Mouse (Mus musculus) induced T-regulatory cell, adult 2 months (primary cell): ENCODE measurements around the gene Vps37b.

Source experiments
- DNase-seq: peaks from one replicate; pipeline ENCODE4 v3.0.0-alpha.2; 2012; ENCODE audit warnings: low read depth

Gene Vps37b

DNA sequence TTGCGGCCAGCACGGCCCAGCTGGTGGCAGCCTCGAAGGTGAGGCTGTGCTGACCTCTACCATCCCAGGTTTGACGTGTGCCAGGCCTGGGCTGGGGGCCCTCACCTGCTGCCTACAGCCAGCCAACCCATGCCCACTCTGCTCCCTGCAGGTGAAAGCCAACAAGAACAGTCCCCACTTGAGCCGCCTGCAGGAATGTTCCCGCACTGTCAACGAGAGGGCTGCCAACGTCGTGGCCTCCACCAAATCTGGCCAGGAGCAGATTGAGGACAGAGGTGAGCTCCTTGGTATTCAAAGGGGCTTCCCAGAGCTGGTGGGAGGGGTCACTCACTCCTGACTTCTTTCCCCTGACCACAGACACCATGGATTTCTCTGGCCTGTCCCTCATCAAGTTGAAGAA is 30.8 kb downstream of the Vps37b start:
- no peak for DNase-seq

DNA sequence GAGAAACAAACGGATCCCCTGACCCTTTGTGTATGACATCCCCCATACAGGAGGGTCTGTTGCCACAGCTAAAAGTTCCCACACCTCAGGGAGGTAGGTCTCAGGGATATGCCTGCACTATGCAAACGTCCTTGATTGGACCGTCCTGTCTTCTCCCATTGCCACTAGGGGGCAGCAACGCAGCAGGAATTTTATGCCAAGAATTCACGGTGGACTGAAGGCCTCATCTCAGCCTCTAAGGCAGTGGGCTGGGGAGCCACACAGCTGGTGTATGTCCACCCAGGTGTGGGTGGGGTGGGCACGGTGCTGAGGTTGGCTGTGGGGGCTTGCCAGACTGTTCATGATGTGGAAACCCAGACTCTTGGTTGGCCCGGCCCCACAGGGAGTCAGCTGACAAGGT is 31.2 kb downstream of the Vps37b start:
- peak; percentile 94 for DNase-seq

DNA sequence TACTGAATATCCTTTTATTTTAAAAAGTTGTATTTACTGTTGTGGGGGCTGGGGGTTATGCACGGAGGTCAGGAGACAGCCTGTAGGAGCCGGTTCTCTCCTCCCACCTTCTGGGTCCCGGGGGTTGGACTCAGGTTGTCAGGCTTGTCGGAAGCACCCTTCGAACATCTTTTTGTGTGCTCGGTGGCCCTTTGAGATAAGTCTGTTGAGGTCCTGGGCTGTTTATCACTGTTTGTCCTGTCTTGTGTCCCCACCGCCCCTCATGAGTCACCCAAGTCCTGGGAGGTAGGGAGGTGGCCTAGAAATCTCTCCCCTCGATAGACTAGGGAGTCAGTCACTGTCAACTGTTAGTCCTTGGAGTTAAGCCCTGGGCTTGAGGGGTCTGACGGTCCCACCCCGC is 33.7 kb downstream of the Vps37b start:
- no peak for DNase-seq

GRCm38 (mm10) chr5:123997811-123998210 is 34.3 kb downstream of the Vps37b start:
- DNase-seq, result no peak

- DNase-seq, result no peak
Observed at GRCm38 (mm10) chr5:123997211-123997751, 34.8 kb downstream of the Vps37b start.

DNA sequence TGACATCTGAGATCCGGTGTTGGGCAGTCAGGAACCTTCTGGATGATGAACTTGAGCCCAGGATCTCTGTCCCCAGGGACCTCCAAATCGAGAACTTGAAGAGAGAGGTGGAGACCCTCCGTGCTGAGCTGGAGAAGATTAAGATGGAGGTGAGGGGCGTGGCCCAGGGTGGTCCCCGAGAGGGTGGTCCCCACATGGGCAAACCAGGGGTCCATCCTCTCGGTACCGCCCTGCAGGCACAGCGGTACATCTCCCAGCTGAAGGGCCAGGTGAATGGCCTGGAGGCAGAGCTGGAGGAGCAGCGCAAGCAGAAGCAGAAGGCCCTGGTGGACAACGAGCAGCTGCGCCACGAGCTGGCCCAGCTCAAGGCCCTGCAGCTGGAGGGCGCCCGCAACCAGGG is 35.4 kb downstream of the Vps37b start:
- no peak for DNase-seq

GRCm38 (mm10) chr5:123996194-123996593 is 35.9 kb downstream of the Vps37b start:
- DNase-seq, result no peak

- no peak for DNase-seq
Observed at GRCm38 (mm10) chr5:123995388-123995787, 36.7 kb downstream of the Vps37b start.

- no peak for DNase-seq
Observed at GRCm38 (mm10) chr5:123994468-123994867, 37.6 kb downstream of the Vps37b start.

DNA sequence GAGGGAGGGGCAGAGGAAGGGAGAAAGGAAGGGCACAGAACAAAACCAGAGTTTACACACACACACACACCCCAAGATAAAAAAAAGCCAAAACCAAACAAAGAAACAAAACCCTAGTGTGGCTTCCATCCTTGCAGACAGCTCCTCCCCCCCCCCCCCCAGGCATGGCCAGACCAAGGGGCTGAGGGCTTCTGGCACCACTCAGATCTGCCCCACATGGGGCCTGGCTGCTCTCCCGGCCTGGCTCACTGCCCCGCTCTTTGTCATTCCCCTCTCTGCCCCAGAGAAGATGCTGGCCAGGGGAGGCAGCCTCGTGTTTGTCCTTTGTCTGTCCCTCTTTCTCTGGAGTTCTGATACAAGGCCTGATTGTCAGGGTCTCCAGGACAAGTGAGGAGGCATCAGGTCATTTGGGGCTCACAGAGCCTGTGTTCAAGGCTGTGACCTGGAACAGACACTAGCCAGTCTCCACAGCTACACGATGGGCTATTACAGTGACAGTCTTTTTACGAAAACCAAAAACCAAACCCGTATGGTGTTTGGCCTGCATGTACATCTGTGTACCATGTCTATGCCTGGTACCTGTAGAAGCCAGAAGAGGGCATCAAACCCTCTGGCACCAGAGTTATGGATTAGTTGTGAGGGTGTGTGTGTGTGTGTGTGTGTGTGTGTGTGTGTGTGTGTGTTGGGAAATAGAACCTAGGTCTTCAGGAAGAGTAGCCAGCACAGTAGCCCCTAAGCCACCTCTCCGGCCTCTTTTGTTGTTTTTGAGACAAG is 38.6 kb downstream of the Vps37b start:
- no peak for DNase-seq

GRCm38 (mm10) chr5:123992794-123993193 is 39.3 kb downstream of the Vps37b start:
- DNase-seq, result peak; percentile 86

- DNase-seq, result no peak
Observed at GRCm38 (mm10) chr5:123992193-123992637, 39.9 kb downstream of the Vps37b start.

DNA sequence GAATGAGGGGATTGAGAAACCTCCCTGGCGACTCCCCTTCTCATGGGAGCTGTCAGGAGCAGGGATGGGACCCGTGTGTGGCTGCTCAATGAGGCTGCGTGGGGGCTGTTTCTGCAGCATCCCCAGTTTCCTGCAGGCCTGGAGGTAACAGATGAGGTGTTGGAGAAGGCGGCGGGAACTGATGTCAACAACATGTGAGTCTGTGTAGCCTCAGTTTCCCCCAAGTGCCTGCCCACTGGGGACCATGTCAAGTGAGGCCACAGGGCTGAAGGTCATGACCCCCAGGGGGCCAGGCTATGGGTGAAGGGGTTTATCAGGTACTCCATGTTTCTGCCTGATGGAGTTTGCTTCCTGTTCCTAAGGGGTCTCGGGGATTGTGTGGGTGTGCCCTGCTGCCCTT is 40.7 kb downstream of the Vps37b start:
- no peak for DNase-seq

DNA sequence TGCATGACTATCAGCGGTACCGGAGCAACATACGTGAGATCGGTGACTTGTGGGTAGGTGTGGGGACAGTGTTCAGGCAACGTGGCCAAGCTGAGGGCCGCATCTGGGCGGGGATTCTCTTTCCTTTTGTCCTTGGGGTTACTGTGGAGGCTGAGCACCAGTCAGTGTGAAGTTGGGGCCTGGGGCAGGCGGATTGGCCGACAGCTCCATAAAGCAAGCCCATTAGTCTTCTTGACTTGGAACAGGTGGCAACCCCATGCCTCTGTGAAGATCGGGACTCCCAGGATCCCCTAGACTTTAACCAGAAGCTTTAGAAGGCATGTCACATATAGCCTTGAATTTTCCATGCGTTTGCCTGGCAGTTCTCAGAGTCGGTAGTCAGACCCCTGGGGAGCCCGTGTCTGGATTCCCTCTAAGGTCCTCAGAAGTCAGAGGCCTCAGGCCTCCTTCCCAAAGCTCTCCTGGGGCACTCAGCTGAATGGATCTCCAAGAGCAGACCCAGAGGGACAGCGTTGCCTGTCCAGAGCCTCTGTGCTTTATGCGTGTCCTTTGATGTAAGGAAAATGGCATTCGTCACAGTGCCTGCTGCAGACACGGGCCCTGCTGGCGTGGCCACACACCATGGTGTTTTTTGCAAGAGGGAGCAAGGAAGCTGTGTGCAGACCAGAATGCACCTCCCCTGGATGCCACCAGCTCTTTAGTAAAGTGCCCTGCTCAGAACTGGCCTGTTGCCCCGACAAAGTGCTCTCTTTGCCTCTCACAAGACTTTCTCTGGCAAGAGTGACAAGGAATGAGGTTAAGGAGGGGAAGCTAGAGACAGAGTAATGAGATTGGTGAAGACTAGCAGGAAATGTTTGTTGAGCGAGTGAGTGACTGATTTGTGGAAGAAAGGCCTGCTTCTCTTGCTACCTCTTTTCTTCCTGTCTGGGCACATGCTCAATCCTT is 41.9 kb downstream of the Vps37b start:
- no peak for DNase-seq

DNA sequence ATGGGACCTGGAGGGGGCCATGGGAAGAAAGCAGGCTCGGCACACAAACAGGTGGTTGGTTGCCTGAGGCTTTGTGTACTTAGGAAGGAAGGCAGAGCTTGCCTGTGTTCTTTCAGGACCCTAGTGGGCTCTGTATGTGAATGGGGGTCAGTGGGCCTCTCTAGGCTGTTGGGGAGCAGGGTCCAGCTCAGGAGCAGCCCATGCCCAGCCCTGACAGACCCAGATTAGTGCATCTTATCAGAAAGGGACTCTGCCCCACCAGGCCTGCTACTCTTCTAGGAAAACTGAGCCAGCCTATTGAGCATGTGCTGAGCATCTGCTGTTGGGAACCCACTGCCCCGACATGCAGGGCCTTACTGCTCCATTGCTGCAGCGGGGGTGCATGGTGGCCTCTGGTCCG is 44.6 kb downstream of the Vps37b start:
- DNase-seq, result no peak

DNA sequence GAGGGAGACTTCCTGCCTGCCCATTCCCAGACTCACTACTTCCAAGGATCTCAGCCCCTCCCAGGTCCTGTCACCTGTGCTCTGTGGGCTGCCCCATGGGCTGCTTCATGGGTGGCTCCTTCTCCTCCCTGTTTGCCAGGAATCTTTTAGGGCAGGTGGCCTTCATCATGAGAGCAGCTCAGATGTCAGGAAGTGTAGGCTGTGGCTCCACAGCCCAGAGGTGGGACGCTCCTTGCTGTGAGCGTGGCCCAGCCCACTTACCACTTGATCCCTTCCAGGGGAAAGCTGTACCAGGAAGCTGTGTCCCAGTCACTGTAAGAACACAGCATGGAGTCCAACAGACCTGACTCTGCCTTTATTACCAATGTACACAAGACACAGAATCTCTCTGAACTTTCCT is 45.1 kb downstream of the Vps37b start:
- DNase-seq, result no peak

DNA sequence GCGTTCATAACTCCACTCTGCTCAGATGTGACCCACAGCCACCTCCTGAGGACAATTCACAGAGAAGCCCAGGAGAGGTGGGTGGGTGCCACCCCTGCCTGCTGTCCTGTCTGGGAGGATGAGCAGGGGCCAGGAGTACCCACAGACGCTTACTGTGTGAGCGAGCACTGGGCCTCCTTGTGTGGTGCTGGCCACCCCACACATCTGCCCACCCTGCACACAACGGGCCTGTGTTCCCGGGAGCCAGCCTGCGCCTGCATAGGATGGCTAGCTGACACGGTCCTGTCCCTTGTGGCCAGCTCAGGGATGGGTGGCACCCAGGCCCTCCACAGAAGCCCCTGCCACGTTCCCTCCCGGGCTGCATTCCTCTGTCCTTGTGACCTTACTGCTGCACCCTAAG is 46.6 kb downstream of the Vps37b start:
- no peak for DNase-seq

DNA sequence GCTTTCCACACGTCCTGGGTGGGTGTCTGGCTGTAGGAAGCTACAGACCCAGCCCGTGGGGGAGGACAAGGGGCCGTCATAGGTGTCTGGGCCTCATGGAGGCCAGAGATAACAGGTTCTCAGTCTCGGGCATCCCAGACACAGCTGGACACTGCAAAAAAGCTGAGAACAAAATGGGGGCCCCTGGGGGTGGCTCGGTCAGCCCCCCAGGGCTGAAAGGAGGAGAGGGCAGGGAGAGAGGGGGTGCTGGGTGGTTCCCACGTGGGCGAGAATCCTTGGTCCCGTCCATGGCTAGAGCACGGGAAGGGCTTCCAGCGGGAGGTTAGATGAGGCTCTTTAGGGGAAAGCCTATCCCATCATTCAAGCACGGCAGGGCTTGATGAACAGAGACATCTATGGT is 49.2 kb downstream of the Vps37b start:
- DNase-seq, result no peak

DNA sequence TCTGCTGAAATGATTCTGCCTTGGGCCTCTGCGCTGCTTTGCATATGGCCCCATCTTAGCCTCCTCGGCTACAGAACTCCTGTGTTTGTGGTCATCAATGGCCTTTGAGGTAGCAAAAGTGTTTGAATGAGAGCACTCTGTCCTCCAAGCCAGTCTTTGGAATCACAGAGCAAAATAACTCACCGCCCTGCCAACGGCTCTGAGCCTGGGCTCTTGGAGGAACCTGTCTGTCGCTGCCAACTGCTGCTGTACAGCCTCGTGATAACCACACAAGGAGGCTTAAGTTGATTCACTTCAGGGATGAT is 50.9 kb downstream of the Vps37b start:
- DNase-seq, result no peak

DNA sequence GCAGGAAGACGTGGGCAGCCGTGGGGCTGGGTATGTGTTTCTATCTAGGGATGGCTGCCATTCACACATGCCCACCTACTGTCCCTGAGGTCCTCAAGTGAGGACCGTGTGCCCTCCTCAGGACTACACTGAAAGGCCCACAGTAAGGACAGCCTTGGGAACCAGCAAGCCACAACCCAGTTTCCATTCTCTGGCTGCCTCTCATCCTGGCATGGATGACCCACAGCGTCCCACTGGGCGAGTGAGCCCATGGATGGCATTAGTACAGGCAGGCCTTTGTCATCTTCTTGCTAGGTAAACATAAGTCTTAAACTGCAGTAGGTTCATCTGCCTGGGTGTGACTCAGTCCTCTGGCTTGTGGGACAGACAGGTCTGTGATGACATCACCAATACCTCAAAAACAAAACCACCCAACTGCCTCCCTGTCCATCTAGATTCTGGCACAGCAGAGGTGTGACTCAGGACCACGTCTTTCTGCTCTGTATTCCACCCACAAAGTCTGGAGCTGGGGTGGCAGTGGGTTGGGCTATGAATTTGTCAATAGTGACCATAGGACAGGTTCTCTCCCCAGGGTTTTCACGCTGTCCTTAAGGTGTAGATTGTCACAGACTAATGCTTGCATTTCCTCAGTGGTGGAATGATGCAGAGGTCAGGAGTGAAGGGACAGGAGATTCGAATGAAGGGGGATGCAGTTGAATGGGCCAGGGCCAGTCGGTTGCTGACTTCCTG is 51.4 kb downstream of the Vps37b start:
- peak; percentile 64 for DNase-seq

- DNase-seq, result no peak
Observed at GRCm38 (mm10) chr5:123979980-123980369, 52.1 kb downstream of the Vps37b start.

DNA sequence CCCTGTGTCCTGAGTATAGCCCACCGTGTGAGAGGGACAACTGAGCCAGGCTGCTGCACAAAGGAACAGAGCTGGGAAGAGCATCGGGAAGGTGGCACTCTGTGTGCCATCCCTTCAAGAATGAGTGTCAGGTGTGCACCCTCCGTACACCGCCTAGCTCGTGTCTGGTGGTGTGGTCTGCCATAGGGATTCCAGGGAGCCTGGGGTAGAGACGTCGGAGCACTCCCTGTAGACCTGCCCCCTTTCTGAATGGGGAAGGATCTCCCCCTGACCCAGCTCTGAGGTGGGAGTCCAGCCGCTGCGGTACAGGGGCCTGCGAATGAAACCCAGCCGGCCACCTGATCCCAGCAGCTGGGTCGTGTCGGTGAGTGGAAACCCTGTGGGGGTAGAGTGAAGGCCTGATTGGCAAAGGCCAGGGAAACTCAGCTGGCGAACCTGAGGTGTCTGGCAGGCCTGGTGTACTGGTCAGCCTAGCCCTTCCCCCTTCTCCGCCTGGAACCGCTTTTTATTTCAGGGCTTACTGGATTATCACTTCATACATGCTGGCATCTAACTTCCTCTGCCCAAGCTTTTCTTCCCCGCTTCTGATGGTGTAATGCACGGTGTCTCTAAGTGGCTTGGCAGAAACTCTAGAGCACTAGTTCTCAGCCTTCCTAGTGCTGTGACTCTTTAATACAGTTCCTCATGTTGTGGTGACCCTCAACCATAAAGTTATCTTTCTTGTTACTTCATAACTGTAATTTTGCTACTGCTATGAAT is 52.7 kb downstream of the Vps37b start:
- DNase-seq, result no peak
